Mouse (Mus musculus): ENCODE measurements around the gene Atg3.

GRCm38 (mm10) chr16:45118760-45119159, 39.8 kb upstream of the Atg3 start:
- TF ChIP-seq CTCF (IDR thresholded peaks at IDR 0.05 in 2 of 3, conservative IDR thresholded peaks at IDR 0.05 in 1 of 3; ENCODE audit: control insufficient read depth in 1 of 3, insufficient read depth in 1 of 3, low read depth in 2 of 3, low read length in 3 of 3, poor library complexity in 1 of 3, severe bottlenecking in 1 of 3), result no peak
- TF ChIP-seq POLR2A (IDR thresholded peaks at IDR 0.05; ENCODE audit: control insufficient read depth in 1 of 2, insufficient read depth in 1 of 2, low read depth in 1 of 2, low read length in 2 of 2, poor library complexity in 1 of 2), result no peak
- no peak for TF ChIP-seq MEF2A (IDR thresholded peaks at IDR 0.05; ENCODE audit: extremely low read depth, insufficient replicate concordance, low read depth, low read length, poor library complexity, severe bottlenecking)
- no peak for TF ChIP-seq MAX (IDR thresholded peaks at IDR 0.05; ENCODE audit: low read length)
- TF ChIP-seq ZMIZ1 (IDR thresholded peaks at IDR 0.05; ENCODE audit: low read depth, low read length), result no peak
